Mouse (Mus musculus) stomach, embryonic 14.5 days (tissue): ENCODE results near the gene Hmgcl. TPM values are rescaled to one million over a fixed set of nuclear protein-coding genes. Genes with fewer than 3 reads are reported as not detected.

Experiments used
- ATAC-seq: fragments of 200-750 bp; cut with Nextera tagmentation; 2 replicates; pipeline ENCODE4 v1.8.0; 2017; ENCODE audit warnings: low read depth, moderate TSS enrichment; ENCODE audit not compliant: insufficient number of reproducible peaks, insufficient read depth, low FRiP score
- H3K27ac ChIP-seq: fragments of 300-500 bp; sonication (generic); 2 replicates; pipeline ENCODE4 v1.5.1; 2014; ENCODE audit warnings: mild to moderate bottlenecking, low read length, moderate library complexity, mixed read lengths
- H3K27me3 ChIP-seq: fragments of 300-500 bp; sonication (generic); 2 replicates; pipeline ENCODE4 v1.6.1; 2014; ENCODE audit warnings: low read length, control low read depth, mixed read lengths; ENCODE audit not compliant: control insufficient read depth, insufficient read depth
- H3K36me3 ChIP-seq: fragments of 300-500 bp; sonication (generic); 2 replicates; pipeline ENCODE4 v1.6.1; 2014; ENCODE audit warnings: mild to moderate bottlenecking, control low read depth, low read length, moderate library complexity, mixed read lengths; ENCODE audit not compliant: control insufficient read depth, insufficient read depth
- H3K4me1 ChIP-seq: fragments of 300-500 bp; sonication (generic); 2 replicates; pipeline ENCODE4 v1.6.1; 2014; ENCODE audit warnings: low read length, control low read depth, mixed read lengths; ENCODE audit not compliant: control insufficient read depth, insufficient read depth
- H3K4me2 ChIP-seq: fragments of 300-500 bp; sonication (generic); replicated peaks from 2 replicates; pipeline ENCODE4 v1.6.1; 2014; ENCODE audit warnings: low read depth, low read length, control low read depth
- H3K4me3 ChIP-seq: fragments of 300-500 bp; sonication (generic); 2 replicates; pipeline ENCODE4 v1.5.1; 2014; ENCODE audit warnings: low read depth, low read length, control low read depth
- H3K9ac ChIP-seq: fragments of 300-500 bp; sonication (generic); replicated peaks from 2 replicates; pipeline ENCODE4 v1.6.1; 2014; ENCODE audit warnings: low read depth, mild to moderate bottlenecking, control low read depth, low read length, moderate library complexity, mixed read lengths
- H3K9me3 ChIP-seq: fragments of 300-500 bp; sonication (generic); 2 replicates; pipeline ENCODE4 v1.6.1; 2016; ENCODE audit warnings: low read depth, low read length, control low read depth; ENCODE audit not compliant: control insufficient read depth
- WGBS: fragments of 180-500 bp; shearing (Covaris S2); extraction: QIAGEN DNeasy Blood & Tissue Kit; methylation state at CpG from one replicate; pipeline ENCODE4 v1.1.7; 2014; 5-methylcytosine and 5-hydroxymethylcytosine counted together
- polyA plus RNA-seq: library from polyadenylated mRNA; unstranded; fragments of >200 nt; fragmentation: Nextera tagmentation; extraction: Ambion mirVana; gene quantifications from 2 replicates; pipeline ENCODE4 v1.2.1, GENCODE M21; 2014

Hmgcl gene
- polyA plus RNA-seq, 1 experiment from 2014 or later: 87.7 TPM

DNA sequence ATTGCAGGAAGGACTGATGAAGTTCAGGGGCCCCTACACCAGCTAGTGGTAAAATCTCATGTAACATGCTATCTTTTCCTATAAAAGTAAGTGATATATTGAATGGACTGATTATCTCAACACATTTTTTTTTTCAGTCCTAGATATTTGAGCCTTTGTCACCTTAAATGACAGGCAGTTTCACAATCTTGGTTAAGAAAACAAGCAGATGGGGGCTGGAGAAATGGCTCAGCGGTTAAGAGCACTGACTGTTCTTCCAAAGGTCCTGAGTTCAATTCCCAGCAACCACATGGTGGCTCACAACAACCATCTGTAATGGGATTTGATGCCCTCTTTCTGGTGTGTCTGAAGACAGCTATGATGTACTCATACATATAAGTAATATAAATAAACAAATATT is 24.1 kb upstream of the Hmgcl start:
- Histone ChIP-seq H3K4me3 (peak overlapping the region; percentile 81; the same call in 1 of the 2 replicates), H3K4me1 (no peaks in the 10 kb centered on the region; the same call in 1 of the 2 replicates), H3K4me2 (peak overlapping the region; percentile 90), H3K27me3 (no peaks in the 10 kb centered on the region), H3K27ac (no peak overlapping the region), H3K9ac (0 out of 2 replicates have a peak overlapping the region, but pooled peaks have one; percentile 79), H3K9me3 (no peaks in the 10 kb centered on the region), H3K36me3 (peaks cover 10% of the 10 kb centered on the region)
- WGBS: 63% methylated on average over 1 of the region's 1 CpGs
- ATAC-seq: no peak

DNA sequence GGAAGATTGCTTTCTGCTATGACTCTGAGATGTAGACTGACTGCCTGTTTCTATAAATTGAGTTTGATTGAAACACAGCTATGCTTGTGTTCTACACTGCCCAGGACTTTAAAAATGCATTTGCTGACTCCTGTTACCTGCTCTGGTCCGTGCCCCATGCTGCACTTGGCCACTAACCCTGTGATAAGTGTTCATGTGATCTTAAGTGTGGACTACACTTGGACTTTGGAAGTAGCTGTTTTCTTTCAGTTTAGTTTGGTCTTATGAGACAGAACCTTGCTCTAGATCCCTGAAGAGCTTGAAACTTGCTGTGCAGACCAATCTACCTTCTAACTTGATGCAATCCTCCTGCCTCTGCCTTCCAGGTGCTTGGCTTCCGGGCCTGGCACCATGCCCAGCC is 21.8 kb upstream of the Hmgcl start:
- 93% methylated on average over 2 of the region's 2 CpGs for WGBS
- peaks cover 10% of the 10 kb centered on the region for H3K36me3 ChIP-seq
- ATAC-seq: no peak
- H3K27ac ChIP-seq: no peak overlapping the region
- H3K9me3 ChIP-seq: no peaks in the 10 kb centered on the region
- H3K4me3 ChIP-seq: no peak overlapping the region
- H3K27me3 ChIP-seq: no peaks in the 10 kb centered on the region
- no peaks in the 10 kb centered on the region; the same call in 1 of the 2 replicates for H3K4me1 ChIP-seq
- no peak overlapping the region for H3K9ac ChIP-seq
- no peak overlapping the region for H3K4me2 ChIP-seq

DNA sequence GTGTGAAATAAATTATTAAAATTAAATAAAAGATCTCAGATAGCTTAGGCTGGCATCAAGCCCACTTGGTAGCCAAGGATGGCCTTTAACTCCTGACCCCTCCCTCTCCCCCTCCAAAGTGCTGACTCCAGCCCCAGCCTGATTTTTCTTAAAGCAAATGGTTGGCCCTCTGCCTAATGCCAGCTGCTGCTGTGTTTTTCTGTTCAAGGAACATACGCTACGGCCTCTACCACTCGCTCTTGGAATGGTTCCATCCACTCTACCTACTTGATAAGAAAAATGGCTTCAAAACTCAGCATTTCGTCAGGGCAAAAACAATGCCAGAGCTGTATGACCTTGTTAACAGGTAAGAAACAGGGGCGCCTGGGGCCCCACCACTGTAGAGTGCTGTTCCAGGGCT is 20.9 kb upstream of the Hmgcl start:
- Histone ChIP-seq H3K27ac (no peak overlapping the region), H3K4me2 (no peak overlapping the region), H3K36me3 (peaks cover 10% of the 10 kb centered on the region), H3K4me3 (no peak overlapping the region), H3K4me1 (no peaks in the 10 kb centered on the region; the same call in 1 of the 2 replicates), H3K9me3 (no peaks in the 10 kb centered on the region), H3K27me3 (no peaks in the 10 kb centered on the region), H3K9ac (no peak overlapping the region)
- no peak for ATAC-seq
- WGBS: 77% methylated on average over 5 of the region's 5 CpGs

DNA sequence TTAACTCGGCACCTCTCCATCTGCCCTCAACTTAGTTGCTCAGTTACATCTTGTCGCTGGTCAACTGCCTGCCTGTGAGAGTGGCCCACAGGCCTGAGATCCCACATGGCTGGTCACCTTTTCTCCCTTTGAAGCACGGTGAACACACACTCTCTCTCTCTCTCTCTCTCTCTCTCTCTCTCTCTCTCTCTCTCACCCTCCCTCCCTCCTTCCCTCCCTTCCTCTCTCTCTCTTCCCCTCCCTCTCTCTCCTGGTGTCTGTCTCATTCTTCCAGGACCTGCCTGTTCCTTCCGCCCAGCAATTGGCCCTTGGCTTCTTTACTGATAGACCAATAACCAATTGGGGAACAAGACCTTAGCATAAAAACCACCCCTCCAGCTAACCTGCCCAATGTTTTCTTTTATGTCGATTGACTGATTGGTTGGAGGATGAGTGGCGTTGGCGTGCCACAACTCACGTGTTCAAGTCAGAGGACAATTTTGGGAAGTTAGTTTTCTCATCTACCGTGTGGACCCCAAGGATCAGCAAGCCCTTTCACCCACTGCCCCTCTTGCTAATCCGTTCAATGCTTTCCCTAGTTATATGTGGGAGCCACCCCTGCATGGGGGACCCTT is 19.9 kb upstream of the Hmgcl start:
- Histone ChIP-seq H3K9me3 (no peaks in the 10 kb centered on the region), H3K4me2 (no peak overlapping the region), H3K27me3 (no peaks in the 10 kb centered on the region), H3K4me3 (no peak overlapping the region), H3K4me1 (no peaks in the 10 kb centered on the region; the same call in 1 of the 2 replicates), H3K36me3 (peaks cover 13% of the 10 kb centered on the region), H3K9ac (no peak overlapping the region), H3K27ac (no peak overlapping the region)
- WGBS: 85% methylated on average over 10 of the region's 10 CpGs
- ATAC-seq: 0 out of 2 replicates have a peak, but pooled peaks have one; percentile 20

DNA sequence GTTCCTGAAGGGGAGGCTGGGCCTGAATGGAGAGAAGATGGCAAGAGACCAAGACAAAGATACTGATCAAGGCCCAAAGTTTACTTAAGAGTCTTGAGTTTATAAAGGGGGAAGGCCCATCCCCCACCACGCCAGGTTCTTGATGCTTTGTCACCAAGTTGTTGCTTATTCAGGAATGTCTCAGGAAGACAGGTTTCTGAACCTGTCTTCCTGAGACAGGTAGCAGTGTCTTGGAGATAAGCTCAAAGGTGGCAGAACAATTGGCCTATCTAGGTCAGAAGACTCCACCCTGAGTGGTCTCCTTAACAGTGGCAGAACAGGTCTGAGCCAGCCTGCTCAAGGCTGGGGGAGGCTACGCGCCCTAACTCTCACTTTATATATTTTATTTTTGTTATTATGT is 19.4 kb upstream of the Hmgcl start:
- Histone ChIP-seq H3K4me3 (no peak overlapping the region), H3K4me1 (no peaks in the 10 kb centered on the region; the same call in 1 of the 2 replicates), H3K36me3 (peaks cover 13% of the 10 kb centered on the region), H3K4me2 (no peak overlapping the region), H3K9ac (no peak overlapping the region), H3K27ac (no peak overlapping the region), H3K9me3 (no peaks in the 10 kb centered on the region), H3K27me3 (no peaks in the 10 kb centered on the region)
- WGBS: 88% methylated on average over 3 of the region's 3 CpGs
- ATAC-seq: no peak

DNA sequence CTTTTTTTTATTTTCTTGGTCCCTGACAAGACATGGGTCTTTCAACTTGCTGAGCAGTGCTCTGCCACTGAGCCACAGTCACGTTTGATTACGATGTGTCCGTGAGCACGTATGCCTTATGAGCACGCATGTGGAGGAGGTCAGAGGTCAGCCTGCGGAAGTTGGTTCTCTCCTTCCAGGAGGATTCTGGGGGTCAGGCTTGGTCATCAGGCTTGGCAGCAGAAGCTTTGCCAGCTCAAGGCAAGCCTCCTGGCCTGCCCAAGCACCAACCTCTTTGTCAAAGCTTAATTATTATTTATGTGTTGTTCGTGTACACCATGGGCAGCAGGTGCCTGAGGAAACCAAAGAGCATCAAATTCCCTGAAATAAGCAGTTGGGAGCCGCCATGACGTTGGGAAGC is 17.9 kb upstream of the Hmgcl start:
- no peaks in the 10 kb centered on the region for H3K4me1 ChIP-seq
- peaks cover 13% of the 10 kb centered on the region for H3K36me3 ChIP-seq
- no peak overlapping the region for H3K27ac ChIP-seq
- no peaks in the 10 kb centered on the region for H3K9me3 ChIP-seq
- ATAC-seq: no peak
- no peak overlapping the region for H3K4me2 ChIP-seq
- no peak overlapping the region for H3K4me3 ChIP-seq
- H3K27me3 ChIP-seq: no peaks in the 10 kb centered on the region
- WGBS: 81% methylated on average over 9 of the region's 9 CpGs
- no peak overlapping the region for H3K9ac ChIP-seq

DNA sequence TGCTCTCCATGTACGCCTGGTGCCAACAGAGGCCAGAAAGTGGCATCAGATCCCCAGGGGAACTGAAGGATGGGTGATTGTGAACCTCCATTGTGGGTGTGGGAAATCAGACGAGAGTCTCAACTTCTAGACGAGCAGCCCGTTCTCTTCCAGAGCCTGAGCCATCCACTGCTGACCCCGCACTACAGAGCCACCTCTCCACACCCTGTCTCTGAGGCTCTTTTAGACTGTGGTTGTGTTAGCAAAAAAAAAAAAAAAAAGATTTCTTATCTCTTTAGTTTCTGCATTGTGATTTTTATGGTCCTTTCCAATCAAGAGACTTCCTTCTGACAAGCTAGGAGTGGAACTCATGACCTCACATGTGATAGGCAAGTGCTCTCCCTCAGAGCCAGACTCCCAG is 16.8 kb upstream of the Hmgcl start:
- WGBS: 87% methylated on average over 5 of the region's 5 CpGs
- H3K4me2 ChIP-seq: no peak overlapping the region
- no peak overlapping the region for H3K4me3 ChIP-seq
- peaks cover 7% of the 10 kb centered on the region for H3K36me3 ChIP-seq
- H3K9me3 ChIP-seq: no peaks in the 10 kb centered on the region
- H3K27me3 ChIP-seq: no peaks in the 10 kb centered on the region
- H3K9ac ChIP-seq: no peak overlapping the region
- H3K4me1 ChIP-seq: no peaks in the 10 kb centered on the region
- H3K27ac ChIP-seq: no peak overlapping the region
- no peak for ATAC-seq

DNA sequence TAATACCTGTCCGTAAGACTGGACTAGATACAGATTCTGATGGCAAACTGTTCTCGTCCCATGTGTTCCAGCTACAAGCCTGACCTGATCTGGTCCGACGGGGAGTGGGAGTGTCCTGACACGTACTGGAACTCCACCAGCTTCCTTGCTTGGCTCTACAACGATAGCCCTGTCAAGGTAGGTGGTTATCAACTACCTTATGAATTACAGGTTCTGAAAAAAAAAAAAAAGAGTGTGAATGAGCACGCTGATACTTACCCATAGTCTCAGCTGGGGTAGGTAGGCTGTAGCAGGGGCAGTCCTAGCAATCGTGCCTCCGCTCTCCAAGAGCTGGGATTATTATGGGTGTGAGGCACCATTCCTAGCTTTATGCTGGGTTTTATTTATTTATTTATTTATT is 16.4 kb upstream of the Hmgcl start:
- H3K27ac ChIP-seq: no peak overlapping the region
- H3K4me3 ChIP-seq: no peak overlapping the region
- H3K4me1 ChIP-seq: no peaks in the 10 kb centered on the region
- H3K9ac ChIP-seq: no peak overlapping the region
- peaks cover 7% of the 10 kb centered on the region for H3K36me3 ChIP-seq
- no peak overlapping the region for H3K4me2 ChIP-seq
- no peak for ATAC-seq
- 81% methylated on average over 9 of the region's 9 CpGs for WGBS
- no peaks in the 10 kb centered on the region for H3K27me3 ChIP-seq
- H3K9me3 ChIP-seq: no peaks in the 10 kb centered on the region

DNA sequence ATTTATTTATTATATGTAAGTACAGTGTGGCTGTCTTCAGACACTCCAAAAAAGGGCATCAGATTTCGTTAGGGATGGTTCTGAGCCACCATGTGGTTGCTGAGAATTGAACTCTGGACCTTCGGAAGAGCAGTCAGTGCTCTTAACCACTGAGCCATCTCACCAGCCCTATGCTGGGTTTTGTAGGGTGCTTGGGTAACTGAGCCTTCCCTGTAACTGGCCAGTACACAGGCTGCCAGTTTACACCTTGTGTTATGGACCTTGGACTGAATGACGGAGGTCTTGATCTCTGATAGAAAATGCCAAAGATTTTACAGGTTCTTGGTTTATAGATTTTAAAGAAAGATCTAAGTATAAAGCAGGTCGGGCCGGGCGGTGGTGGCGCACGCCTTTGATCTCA is 16.0 kb upstream of the Hmgcl start:
- H3K9me3 ChIP-seq: no peaks in the 10 kb centered on the region
- H3K9ac ChIP-seq: no peak overlapping the region
- no peak overlapping the region for H3K27ac ChIP-seq
- WGBS: 93% methylated on average over 8 of the region's 8 CpGs
- no peaks in the 10 kb centered on the region for H3K27me3 ChIP-seq
- no peak overlapping the region for H3K4me2 ChIP-seq
- no peak for ATAC-seq
- H3K36me3 ChIP-seq: peaks cover 7% of the 10 kb centered on the region
- H3K4me1 ChIP-seq: no peaks in the 10 kb centered on the region
- no peak overlapping the region for H3K4me3 ChIP-seq
